Mouse (Mus musculus): ENCODE measurements around the gene Tcirg1. TPM values are rescaled to one million over a fixed set of nuclear protein-coding genes. Genes with fewer than 3 reads are reported as not detected.

Tcirg1 gene
- total RNA-seq, 2 experiments from 2014 or later = 5.1 to 5.8 TPM

DNA sequence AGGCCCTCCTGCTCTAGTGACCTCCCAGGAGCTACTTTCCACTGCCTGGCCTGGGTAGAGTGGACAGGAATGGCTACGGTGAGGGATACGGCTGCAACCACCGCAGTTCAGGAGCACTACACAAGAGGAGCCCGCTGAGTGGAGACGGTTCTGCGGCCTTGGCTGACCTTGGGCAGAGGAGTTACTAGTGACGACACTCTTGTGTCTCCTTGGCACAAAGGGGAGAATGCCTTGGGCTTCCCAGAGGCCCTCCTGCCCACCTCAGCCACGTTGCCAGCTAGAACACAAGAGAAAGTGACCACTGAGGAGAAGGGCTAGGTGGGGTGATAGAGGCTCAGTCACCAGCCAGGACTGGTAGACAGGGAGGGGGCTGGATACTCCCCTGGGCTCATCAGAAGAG lies 17.3 kb upstream of the Tcirg1 start:
- no peak overlapping the region for H3K4me3 ChIP-seq
- intact Hi-C loops (cut with DNase I) = no loop called here
- no peak for TF ChIP-seq CTCF (IDR thresholded peaks at IDR 0.05)
- peak; percentile 24 for DNase-seq
- H3K27ac ChIP-seq = peak overlapping the region; percentile 79

- H3K27ac ChIP-seq = peak overlapping the region; percentile 79
These were observed 16.7 kb upstream of the Tcirg1 start for GRCm38 (mm10) chr19:3923586-3923985.

GRCm38 (mm10) chr19:3922661-3923371 lies 15.9 kb upstream of the Tcirg1 start:
- Histone ChIP-seq H3K4me3 (no peak overlapping the region), H3K27ac (peak overlapping the region; percentile 79)
- intact Hi-C loops (cut with DNase I) = no loop called here
- TF ChIP-seq CTCF (IDR thresholded peaks at IDR 0.05) = no peak
- DNase-seq = peak; percentile 42

More at GRCm38 (mm10) chr19:3923586-3923985, 16.7 kb upstream of the Tcirg1 start:
- peak; percentile 66 for DNase-seq
- H3K4me3 ChIP-seq = peak overlapping the region; percentile 1; the same call in 1 of the 2 replicates
- intact Hi-C loops (cut with DNase I) = no loop called here
- TF ChIP-seq CTCF (IDR thresholded peaks at IDR 0.05) = no peak

DNA sequence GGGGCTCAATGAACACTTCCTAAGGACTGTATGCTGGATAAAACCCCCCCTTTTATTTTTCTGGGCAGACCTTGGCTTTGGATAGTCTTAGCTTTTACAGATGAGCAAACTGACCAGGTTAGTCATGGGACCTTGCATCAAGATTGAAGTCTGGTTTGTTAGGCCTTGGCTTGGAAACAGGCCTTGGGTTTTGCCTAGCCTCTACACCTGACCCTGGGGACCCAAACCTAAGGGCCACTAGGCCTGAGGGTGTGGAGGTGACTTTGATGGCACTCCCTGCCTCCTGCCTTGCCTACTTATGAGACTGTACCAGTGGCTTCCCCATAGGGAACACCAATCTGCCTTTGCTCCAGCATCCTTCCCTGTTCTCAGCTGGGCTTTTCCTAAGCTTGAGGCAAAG lies 13.0 kb upstream of the Tcirg1 start:
- no peak overlapping the region for H3K4me3 ChIP-seq
- intact Hi-C loops (cut with DNase I) = no loop called here
- H3K27ac ChIP-seq = no peak overlapping the region
- no peak for TF ChIP-seq CTCF (IDR thresholded peaks at IDR 0.05)
- no peak for DNase-seq

DNA sequence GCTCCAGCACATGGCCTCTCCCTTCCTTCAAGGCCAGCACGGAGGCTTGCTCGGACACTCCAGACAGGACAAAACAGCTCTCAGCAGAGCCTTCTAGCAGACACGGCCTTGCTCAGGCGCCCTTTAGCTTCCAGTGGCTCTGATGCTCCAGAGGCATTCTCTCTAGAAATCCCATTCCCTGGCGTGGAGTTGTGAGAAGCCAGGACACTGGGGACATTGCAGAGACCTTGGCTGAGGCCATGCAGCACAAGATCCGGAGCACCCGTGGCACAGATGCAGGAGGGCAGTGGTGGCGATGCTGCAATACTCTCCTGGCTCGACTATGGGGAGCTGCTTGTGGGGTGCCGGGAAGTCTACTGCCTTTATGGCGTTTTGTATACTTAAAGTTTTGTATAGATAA lies 9.8 kb upstream of the Tcirg1 start:
- DNase-seq = no peak
- H3K27ac ChIP-seq = no peak overlapping the region
- intact Hi-C loops (cut with DNase I) = no loop called here
- no peak for TF ChIP-seq CTCF (IDR thresholded peaks at IDR 0.05)
- no peak overlapping the region for H3K4me3 ChIP-seq

DNA sequence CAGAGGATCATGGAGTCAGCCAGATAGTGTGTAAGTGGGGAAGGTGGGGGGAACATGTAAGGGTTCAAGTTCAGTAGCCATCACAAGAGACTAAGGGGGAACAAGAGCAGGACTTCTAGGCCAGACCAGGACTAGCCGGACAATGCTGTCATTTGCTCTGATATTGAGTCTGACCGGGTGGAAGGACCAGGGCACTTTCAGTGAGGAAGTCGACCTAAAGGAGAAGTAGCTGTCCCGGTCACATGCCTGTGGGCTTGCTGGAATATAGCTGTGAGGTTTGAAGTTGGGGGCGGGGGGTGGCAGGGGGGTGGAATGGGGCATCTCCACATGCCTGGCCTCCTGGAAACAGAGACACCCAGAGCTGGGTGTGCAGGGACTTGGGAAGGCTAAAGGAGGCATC lies 7.6 kb upstream of the Tcirg1 start:
- no peak for TF ChIP-seq CTCF (IDR thresholded peaks at IDR 0.05)

DNA sequence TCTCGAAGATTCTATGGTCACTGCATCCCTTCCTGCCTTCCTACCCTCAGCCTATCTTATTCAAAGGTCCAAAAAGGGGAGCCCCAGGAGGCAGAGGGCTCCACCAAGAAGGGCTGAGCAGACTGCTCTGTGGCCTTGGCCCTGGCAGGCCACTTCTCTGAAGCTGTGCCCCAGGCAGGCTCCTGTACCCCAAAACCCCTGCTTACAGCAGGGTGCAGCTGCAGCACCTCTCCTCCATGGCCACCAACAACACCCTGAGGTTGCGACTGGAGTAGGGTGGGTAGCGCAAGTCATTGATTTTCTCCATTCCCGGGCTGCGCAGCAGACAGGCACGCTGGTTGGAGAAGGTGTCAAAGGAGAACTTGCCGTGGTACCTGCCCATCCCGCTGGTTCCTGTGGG lies 6.8 kb upstream of the Tcirg1 start:
- no peak for TF ChIP-seq CTCF (IDR thresholded peaks at IDR 0.05)
- intact Hi-C loops (cut with DNase I) = loop anchor here (5.0 kb wide), 2 partner anchors 61 to 141 kb away; partner anchors contain the start of gene Chka
- peak overlapping the region; percentile 99 for H3K27ac ChIP-seq
- peak overlapping the region; percentile 78 for H3K4me3 ChIP-seq
- no peak for DNase-seq

More for the DNA sequence above, 7.6 kb upstream of the Tcirg1 start:
- intact Hi-C loops (cut with DNase I) = loop anchor here (5.0 kb wide), 2 partner anchors 62 to 142 kb away; partner anchors contain the start of gene Chka
- Histone ChIP-seq H3K4me3 (no peak overlapping the region), H3K27ac (no peak overlapping the region)
- DNase-seq = no peak

DNA sequence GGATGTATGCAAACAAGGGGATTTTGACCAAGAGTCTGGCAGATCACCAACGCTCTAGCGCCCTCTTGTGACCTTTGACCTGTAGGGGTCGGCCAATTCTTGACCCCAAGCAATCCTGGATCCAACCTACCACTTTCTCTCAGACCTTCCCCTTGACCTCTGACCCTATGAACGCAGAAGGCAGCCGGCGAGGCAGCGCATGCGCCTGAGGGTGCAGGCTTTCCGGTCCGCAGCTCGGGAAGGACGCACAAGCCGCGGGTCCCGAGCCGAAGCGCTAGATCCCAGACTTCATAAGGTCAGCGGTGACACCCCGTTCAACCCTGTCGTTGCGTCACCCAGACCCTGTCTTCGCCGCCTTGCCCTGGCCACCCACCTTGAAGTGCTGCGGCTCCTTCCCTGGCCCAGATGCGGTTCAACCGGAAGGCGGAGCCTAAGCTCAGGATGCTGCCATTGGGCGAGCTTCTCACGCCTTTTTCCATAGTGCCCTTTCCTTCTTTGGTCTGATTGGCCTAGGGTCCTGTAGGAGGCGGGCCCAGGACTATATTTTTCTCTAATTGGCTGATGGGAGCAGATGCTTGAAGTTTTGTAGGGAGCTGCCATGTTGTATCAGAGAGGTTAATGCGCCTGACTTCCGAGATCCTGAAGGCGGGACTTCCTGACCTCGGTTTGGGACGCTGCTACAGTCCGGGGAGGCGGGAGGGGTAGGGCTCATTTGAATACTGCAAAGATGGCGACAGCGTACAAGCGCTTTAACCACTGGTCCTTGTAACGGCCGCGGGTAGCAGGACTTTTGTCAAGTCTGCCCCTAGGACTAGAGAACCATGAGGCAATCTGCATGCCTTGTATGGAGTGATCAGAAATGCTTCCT lies 5.6 kb upstream of the Tcirg1 start, which contains the start of gene Ndufs8:
Ndufs8 (minus strand) TSS at position 438 of the 868 bp plus-strand sequence.
- TF ChIP-seq CTCF (IDR thresholded peaks at IDR 0.05) = no peak
- Histone ChIP-seq H3K27ac (peak within 1 kb of the TSS; percentile 99), H3K4me3 (peak within 1 kb of the TSS; percentile 78)
- intact Hi-C loops (cut with DNase I) = loop anchor here (5.0 kb wide), 2 partner anchors 60 to 140 kb away; partner anchors contain the start of gene Chka
- peak; percentile 93 for DNase-seq

DNA sequence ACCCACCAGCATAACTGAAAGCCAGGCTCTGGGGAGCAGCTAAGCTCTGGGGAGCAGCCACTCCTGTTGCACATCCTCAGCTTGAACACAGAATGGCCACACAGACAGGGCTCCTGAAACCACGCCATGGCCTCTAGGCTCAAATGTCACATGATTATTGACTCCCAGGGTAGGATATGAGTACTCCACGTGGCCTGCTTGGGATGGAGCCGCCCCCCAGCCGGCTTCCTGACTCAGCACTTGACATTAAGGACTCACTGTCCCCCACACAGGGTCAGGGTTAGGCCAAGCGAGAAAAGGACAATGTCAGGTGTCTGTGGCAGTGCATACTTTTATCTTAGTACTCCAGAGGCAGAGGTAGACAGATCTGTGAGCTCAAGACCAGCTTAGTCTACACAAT lies 3.3 kb upstream of the Tcirg1 start:
- TF ChIP-seq CTCF (IDR thresholded peaks at IDR 0.05) = no peak
- intact Hi-C loops (cut with DNase I) = loop anchor here (5.0 kb wide), 2 partner anchors 58 to 138 kb away; partner anchors contain the start of gene Chka
- Histone ChIP-seq H3K27ac (no peak overlapping the region), H3K4me3 (no peak overlapping the region)
- DNase-seq = no peak

DNA sequence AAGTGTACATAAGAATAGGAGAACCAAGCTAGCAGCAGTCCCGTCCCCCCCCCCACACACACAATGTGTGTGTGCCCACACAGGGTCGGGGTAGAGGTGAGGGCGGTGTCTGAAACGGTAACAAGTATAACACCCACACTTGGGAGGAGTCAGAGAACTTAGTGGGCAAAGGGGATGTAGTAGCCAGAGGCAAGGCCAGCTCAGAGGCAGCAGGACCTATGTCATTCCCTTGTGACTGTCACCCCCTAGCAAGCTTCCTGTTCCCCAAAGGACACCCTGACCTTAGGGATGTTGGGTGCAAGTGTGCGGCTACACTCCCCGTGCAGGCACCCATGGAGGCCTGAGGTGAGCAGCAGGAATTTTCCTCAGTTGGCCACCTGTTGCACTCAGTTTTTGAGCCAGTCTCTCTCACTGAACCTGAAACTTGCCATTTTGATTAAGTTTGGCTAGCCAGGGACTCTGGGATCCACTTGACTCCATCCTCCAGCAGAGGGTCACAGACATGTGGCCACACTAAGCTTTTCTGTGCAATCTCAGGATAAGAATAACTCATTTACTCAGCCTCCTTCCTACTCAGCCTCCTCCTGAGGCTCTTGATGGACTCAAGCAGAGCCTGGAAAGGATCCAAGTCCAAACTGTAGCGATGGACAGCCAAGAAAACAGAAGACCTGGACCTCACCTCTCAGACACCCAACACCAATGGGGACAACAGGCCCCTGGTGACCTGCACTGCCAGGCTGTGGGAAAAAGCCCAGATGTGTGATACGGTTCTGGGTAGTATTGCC lies 1.1 kb upstream of the Tcirg1 start:
- H3K27ac ChIP-seq = peak overlapping the region; percentile 81; the same call in 1 of the 2 replicates
- peak overlapping the region; percentile 73 for H3K4me3 ChIP-seq
- no peak for TF ChIP-seq CTCF (IDR thresholded peaks at IDR 0.05)
- DNase-seq = peak; percentile 15
- intact Hi-C loops (cut with DNase I) = no loop called here

DNA sequence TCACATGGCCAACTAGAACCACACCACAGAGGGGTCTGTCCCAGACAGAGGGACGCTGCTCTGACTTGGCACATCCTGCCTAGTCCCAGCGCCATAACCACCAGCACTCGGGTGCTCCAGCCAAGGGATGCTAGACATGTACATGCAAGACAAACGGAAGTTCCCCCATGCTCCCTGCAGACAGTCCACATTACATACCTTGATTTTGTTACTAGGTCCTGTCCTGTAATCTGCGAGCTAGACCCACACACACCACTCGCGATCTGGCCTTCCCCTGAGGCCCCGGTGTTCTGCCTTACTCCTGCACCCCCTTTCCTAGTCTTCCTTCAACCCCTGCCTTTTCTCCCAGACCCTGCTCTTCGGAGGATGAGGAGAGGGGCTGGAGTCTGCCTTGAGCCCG lies 607 bp downstream of the Tcirg1 start:
- intact Hi-C loops (cut with DNase I) = no loop called here
- peak; percentile 24 for DNase-seq
- Histone ChIP-seq H3K27ac (peak overlapping the region; percentile 81), H3K4me3 (peak overlapping the region; percentile 73)
- no peak for TF ChIP-seq CTCF (IDR thresholded peaks at IDR 0.05)
